Mouse (Mus musculus) heart, adult 2 months (tissue): Measurements from ENCODE around the gene 9130019O22Rik.

Source experiments
- CTCF ChIP-seq: fragments of 200-600 bp; IDR thresholded peaks from 2 replicates; pipeline ENCODE4 v1.8.1; 2022; ENCODE audit warnings: antibody characterized with exemption, mild to moderate bottlenecking, moderate library complexity
- EP300 ChIP-seq: fragments of 200-500 bp; IDR thresholded peaks from 2 replicates; pipeline ENCODE4 v1.6.1; 2011; ENCODE audit warnings: low read depth, low read length, control low read depth; ENCODE audit not compliant: insufficient read depth
- POLR2A ChIP-seq: fragments of 200-500 bp; IDR thresholded peaks from 2 replicates; pipeline ENCODE4 v1.6.1; 2011; ENCODE audit warnings: mild to moderate bottlenecking, low read depth, low read length, control low read depth; ENCODE audit not compliant: insufficient read depth

DNA sequence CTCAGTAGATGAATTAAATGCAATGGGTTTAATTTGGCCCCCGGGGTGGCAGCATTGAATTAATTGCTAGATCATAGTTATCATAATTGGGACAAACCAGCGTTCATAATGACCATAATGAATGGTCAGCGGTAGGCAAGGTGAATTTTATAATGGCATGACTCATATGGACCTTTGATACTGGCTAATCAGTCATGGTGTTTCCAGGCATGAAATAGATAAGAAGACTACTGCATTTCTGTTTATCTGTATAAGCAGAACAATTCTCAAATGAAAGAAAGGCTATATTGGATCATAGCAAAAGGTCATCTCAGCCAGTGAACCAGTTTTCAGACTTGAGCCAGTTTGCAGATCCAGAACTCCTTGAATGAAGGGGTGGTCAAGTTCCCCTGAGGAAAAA, 13.4 kb upstream of the 9130019O22Rik start:
- TF ChIP-seq EP300 (no peak), POLR2A (no peak), CTCF (no peak)
